Mouse (Mus musculus) adrenal gland, adult 18-20 months (tissue): ENCODE measurements around the gene A930018P22Rik. TPM values are rescaled to one million over a fixed set of nuclear protein-coding genes. Genes with fewer than 3 reads are reported as not detected.
"Not testable (repeated sequence)": the region's sequence is repeated elsewhere in the genome, so short reads cannot be mapped to it uniquely, and the experiment has no call there.

Experiments
- DNase-seq, 2 experiments: peaks; one replicate each; pipeline ENCODE4 v3.0.0; 2021 to 2022; ENCODE audit warnings: low spot score in 2 of 2
- long read RNA-seq, 2 experiments: library from polyadenylated mRNA; stranded (forward); transcript quantifications; one replicate each; pipeline ENCODE4 v2.0.0; 2021
- total RNA-seq, 2 experiments: library from RNA; stranded (reverse); gene quantifications; 1 replicate in 1 of 2; 2 replicates in 1 of 2; pipeline ENCODE4 v1.2.3; 2021

Gene A930018P22Rik
- 1 to 10 TPM in 1 of 2 experiments, under 1 TPM in 1; 0.89 to 1.5 TPM for total RNA-seq
- long read RNA-seq, experiment 1 = 0 reads
- long read RNA-seq, experiment 2, partial matches to known transcripts = 1 of 1 reads
- long read RNA-seq, experiment 2, other reads (novel, unspliced or antisense) = 0 of 1 reads

DNA sequence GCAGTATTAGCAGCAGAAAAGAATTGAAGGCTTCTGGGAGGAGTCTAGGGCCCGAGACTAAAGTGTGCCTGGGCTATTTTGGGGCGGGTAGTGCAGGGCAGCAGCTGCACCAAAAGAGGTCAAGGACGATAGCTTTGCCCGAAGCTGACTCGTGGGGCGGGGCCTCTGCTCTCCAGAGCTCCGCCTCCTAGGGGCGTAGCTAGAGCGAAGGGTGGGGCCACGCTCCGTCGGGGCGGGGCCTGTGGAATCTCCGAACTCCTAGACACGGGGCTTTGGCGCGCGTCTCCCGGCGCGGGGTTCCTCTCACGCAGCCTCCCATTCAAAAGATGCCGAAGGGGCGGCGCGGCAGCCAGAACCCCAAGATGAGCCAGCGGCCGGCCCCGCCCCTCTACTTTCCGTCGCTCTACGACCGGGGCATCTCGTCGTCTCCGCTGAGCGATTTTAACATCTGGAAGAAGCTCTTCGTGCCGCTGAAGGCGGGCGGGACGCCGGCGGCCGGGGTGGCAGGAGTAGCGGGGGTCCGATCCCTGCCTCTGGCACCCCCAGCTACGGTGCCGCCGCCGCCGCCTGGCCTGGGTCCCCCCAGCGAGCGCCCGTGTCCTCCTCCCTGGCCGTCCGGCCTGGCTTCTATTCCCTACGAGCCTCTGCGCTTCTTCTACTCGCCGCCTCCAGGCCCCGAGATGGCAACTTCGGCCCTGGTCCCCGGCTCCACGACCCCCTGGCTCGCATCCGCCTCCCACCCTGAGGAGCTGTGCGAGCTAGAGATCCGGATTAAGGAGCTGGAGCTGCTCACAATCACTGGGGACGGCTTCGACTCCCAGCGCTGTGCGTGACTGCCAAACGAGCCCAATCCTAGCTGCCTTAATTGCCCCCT, at the start of gene A930018P22Rik:
A930018P22Rik (plus strand) TSS at position 265 of the 874 bp plus-strand sequence.
- peak; percentile 93 to 95 for DNase-seq

DNA sequence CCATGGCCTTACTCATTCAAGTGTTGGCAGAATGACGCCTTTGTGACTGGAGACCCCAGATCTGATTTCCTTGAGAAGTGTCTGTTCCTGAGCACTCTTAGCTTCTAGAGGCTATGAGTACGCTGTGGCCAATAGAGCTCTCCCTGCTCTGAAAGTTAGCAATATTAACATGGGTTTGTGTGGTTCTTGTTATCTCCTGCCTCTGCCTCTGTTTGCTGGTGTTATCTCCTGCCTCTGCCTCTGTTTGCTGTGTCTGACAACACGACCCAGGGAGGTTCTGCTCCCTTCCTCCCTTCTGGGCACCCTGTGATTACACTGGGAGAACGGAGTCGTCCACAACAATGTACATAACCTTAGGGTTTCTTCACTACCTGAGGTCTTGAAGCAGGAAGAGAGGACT, 44.3 kb upstream of the A930018P22Rik start:
- DNase-seq = not testable (repeated sequence)

GRCm38 (mm10) chr2:104081436-104082050, 41.0 kb upstream of the A930018P22Rik start:
- DNase-seq = not testable (repeated sequence)

DNA sequence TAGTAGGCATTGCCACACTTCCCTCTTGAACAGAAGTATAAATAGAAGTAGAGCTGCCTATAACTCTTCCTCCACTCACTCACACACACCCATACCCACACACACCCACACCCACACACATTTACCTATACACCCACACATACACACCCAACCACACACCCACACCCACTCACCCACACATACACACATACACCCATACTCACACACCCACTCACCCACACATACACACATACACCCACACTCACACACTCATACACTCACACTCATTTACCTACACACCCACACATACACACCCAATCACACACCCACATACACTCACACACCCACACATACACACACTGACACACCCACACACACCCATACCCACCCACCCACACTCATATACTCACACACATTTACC, 40.1 kb upstream of the A930018P22Rik start:
- no peak for DNase-seq

DNA sequence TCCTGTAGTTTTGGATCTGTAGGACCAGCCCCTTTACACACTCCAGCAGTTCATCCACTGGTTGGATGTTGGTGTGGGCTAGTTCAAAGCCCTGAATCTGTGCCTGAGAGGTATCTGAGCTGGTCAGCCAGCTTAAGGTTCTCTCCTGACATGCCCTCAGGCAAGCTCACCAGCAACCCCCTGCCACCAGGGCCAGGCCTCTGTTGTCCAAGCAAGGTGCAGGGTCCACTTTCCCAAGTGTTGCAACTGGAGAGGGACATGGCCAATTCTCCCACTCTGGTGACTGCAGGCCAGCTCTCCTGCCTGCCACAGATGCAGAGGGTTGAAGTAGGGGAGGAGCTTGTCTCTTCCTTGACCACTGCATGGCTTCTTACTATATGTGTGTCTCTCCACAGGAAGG, 38.5 kb upstream of the A930018P22Rik start:
- DNase-seq = not testable (repeated sequence)

GRCm38 (mm10) chr2:104087562-104087961, 35.0 kb upstream of the A930018P22Rik start:
- not testable (repeated sequence) for DNase-seq

DNA sequence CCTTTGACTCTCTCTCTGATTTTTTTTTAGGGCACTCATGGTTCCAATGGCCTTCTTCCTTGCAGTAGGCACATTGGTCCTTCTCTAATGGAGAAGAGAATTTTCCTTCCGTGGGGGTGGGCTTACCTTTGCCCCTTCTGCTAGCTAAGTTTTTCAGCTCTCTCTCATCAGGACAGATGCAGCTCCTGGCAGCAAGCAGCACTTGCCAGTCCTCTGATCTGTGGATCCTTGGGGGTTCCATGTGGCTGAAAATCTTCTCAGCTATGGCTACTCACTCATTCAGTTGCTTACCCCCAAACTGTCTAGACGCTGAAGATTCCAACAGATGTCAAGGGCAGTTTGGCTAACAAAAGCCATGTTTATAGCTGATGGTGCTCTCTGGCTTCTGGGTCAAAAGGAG, 29.3 kb upstream of the A930018P22Rik start:
- DNase-seq = no peak

DNA sequence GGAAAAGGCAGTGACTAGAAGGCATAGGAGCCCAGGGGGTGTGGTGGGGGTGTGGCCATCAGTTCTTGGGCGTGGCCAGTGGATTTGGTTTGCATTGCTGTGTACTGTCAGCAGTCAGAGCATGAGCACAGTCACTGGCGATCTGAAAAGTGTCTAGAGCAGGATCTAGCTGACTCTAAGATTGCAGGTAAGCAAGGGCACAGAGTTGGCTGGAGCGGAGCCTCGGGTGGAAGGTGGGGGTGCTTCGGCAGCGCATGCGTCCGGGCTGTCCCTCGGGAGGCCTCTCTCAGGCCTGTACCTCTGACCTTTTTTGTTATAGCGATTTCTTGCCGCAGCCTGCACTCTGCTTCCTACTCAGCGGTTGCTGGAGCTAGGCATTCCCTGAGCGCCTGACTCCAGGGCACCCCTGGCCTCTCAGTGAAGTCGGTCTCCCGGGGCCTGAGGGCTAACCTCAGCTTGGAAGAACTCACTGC, 26.8 kb upstream of the A930018P22Rik start, which contains the start of gene Cd59a:
Cd59a (plus strand) TSS at position 61 of the 473 bp plus-strand sequence.
- peak; percentile 82 to 86 for DNase-seq

- DNase-seq = no peak
Measured at GRCm38 (mm10) chr2:104096256-104096655, 26.3 kb upstream of the A930018P22Rik start.

DNA sequence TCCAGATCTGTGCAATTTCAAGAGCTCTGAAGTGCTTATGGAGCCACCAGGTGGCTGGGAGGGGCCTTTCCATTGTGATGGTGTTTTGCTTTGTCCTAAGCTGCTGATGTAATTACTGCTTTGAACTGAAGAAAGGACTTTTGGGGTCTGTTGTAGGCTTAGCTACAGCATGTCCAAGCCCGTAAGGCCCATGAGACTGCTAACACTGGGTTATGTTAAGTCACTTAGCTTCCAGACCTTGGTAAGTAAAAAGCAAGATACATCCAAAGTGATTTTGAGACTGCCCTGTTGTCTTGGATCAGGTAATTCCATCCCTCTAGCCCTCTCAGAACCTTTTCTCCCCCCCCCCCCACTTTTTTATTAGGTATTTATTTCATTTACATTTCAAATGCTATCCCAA, 25.8 kb upstream of the A930018P22Rik start:
- not testable (repeated sequence) for DNase-seq

DNA sequence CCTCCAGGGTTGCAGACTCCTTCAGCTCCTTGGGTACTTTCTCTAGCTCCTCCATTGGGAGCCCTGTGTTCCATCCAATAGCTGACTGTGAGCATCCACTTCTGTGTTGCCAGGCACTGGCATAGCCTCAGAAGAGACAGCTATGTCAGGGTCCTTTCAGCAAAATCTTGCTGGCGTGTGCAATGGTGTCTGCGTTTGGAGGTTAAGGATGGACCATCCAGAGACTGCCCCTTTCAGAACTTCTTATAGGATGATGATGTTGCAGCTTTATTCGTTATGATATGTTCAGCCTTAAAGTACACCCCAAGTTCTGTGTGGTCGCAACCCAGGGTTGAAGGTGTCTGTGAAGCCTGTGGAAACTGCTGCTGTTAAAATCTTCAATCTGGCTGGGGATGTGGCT, 25.2 kb upstream of the A930018P22Rik start:
- DNase-seq = not testable (repeated sequence)

DNA sequence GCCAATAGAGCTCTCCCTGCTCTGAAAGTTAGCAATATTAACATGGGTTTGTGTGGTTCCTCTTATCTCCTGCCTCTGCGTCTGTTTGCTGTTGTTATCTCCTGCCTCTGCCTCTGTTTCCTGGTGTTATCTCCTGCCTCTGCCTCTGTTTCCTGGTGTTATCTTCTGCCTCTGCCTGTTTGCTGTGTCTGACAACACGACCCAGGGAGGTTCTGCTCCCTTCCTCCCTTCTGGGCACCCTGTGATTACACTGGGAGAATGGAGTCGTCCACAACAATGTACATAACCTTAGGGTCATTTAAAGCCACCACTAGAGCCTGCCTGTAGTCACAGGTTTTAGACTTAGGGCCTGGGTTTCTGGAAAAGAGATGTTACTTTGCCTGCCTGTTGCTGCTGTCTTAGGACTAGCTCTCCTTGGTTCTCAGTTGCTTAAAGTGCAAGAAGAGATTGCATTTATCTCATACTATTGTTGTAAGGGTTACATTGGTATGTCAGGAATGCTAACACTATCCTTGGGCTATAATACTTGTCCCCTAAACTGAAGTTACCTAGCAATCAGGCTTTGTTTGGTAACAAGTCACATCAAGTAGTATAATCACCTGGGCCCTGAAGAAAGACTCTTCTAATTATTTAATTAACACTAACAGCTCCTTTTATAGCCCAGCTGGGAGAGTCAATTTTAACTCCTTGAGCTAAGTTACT, 23.9 kb upstream of the A930018P22Rik start:
- DNase-seq = no peak

DNA sequence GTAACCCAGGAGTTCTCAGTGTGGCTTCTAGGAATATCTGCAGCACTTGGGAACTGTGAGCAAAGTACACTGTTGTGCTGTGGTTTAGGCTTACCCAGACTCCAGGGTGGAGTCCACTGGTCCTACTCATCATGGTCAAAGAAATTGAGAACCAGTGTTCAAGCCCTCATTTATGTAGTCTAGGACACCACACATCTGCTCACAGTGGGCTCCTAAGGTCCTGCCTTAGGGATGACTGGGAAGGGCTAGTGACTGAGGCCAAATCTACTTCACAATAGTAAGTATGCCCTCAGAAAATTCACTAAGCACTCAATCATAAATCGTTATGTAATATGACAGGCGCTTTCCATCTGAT, 23.4 kb upstream of the A930018P22Rik start:
- DNase-seq = no peak

GRCm38 (mm10) chr2:104099946-104100345, 22.6 kb upstream of the A930018P22Rik start:
- DNase-seq = no peak

DNA sequence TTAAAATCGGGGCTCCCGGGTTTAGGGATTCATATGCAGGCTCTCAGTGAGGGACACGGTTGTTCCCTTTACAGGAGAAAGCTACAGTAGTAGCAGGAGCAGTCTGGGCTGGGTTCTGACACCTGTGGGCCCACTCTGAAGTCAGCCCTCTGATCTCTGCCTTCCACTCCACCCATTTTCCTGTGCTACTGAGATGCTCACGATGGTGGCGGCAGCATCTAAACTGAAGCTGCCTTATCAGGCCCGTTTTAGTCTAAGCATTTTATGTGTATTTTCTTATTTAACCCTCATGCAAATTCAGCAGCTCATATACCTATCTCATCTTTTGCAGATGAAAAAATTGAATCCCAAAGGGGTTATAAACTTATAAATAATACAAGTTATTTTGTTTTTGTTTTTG, 17.8 kb upstream of the A930018P22Rik start:
- DNase-seq = no peak

- not testable (repeated sequence) for DNase-seq
Measured at GRCm38 (mm10) chr2:104109021-104109420, 13.5 kb upstream of the A930018P22Rik start.

DNA sequence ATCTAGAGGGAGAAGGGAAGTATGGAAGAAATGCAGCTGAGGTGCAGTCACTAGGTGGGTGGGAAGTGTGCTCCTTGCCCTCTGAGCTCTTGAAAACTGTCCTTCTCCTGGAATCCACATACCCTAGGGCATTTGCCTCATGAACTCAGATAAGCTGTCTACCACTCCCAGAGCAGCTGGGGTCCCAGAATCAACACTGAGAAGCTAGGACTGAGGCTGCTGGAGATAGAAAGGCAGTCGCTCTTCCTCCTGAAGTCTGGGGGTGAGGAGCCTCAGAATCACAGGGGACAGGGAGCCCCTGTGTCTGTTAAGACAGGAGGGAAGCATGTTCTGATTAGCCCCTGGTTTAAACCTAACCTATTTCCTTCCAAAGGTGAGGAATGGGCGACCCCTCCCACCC, 13.0 kb upstream of the A930018P22Rik start:
- no peak for DNase-seq

GRCm38 (mm10) chr2:104110031-104110430, 12.5 kb upstream of the A930018P22Rik start:
- DNase-seq = no peak

GRCm38 (mm10) chr2:104111170-104111797, 11.3 kb upstream of the A930018P22Rik start:
- DNase-seq = not testable (repeated sequence)

DNA sequence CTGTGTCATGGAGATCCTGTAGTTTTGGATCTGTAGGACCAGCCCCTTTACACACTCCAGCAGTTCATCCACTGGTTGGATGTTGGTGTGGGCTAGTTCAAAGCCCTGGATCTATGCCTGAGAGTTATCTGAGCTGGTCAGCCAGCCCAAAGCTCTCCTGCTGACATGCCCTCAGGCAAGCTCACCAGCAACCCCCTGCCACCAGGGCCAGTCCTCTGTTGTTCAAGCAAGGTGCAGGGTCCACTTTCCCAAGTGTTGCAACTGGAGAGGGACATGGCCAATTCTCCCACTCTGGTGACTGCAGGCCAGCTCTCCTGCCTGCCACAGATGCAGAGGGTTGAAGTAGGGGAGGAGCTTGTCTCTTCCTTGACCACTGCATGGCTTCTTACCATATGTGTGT, 9.0 kb upstream of the A930018P22Rik start:
- DNase-seq = not testable (repeated sequence)

- DNase-seq = no peak
Measured at GRCm38 (mm10) chr2:104114898-104115297, 7.7 kb upstream of the A930018P22Rik start.
